Mouse (Mus musculus) midbrain, embryonic 10.5 days (tissue): ENCODE results near the gene Scn1a. TPM values are rescaled to one million over a fixed set of nuclear protein-coding genes. Genes with fewer than 3 reads are reported as not detected.

Source experiments
- DNase-seq: peaks from one replicate; pipeline ENCODE4 v3.0.0-alpha.2; 2017; ENCODE audit warnings: low spot score
- H3K27ac ChIP-seq: fragments of 300-500 bp; sonication (generic); replicated peaks from 2 replicates; pipeline ENCODE4 v1.5.1; 2016; ENCODE audit warnings: mild to moderate bottlenecking
- H3K27me3 ChIP-seq: fragments of 300-500 bp; sonication (generic); 2 replicates; pipeline ENCODE4 v1.6.1; 2016; ENCODE audit warnings: low read depth, mild to moderate bottlenecking; ENCODE audit not compliant: poor library complexity, severe bottlenecking
- H3K36me3 ChIP-seq: fragments of 300-500 bp; sonication (generic); 2 replicates; pipeline ENCODE4 v1.6.1; 2016; ENCODE audit warnings: mild to moderate bottlenecking, moderate library complexity
- H3K4me1 ChIP-seq: fragments of 300-500 bp; sonication (generic); 2 replicates; pipeline ENCODE4 v1.6.1; 2016
- H3K4me3 ChIP-seq: fragments of 300-500 bp; sonication (generic); 2 replicates; pipeline ENCODE4 v1.5.1; 2016; ENCODE audit warnings: mild to moderate bottlenecking, moderate library complexity
- H3K9me3 ChIP-seq: fragments of 300-500 bp; sonication (generic); replicated peaks from 2 replicates; pipeline ENCODE4 v1.6.1; 2016; ENCODE audit warnings: mild to moderate bottlenecking
- WGBS: fragments of 180-500 bp; shearing (Covaris S2); methylation state at CpG from one replicate; pipeline ENCODE4 v1.1.7; 2016; 5-methylcytosine and 5-hydroxymethylcytosine counted together
- polyA plus RNA-seq: library from polyadenylated mRNA; unstranded; fragments of >200 nt; fragmentation: Nextera tagmentation; extraction: Ambion mirVana; gene quantifications from 2 replicates; pipeline ENCODE4 v1.2.1, GENCODE M21; 2016

The Scn1a gene
- polyA plus RNA-seq, 1 experiment from 2014 or later = 0.85 TPM

DNA sequence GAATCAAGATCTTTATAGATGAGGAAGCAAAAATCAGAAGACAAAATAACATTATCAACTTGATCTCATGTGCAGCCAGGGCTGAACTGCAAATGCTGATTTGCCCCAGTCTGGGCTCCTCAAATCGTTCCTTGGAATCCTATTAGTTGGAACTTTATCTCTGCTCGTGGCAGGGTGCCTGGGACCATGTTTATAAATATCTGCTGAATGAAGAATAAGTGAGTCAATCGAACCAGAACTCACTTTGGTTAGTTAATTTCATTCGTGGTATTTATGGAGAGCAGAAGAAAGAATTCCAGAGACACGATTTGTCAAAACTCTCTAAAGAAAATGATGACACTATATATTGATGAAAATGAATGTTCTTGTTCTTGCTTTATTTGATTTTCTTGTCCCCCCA lies 48.1 kb downstream of the Scn1a start:
- WGBS = 88% methylated on average over 5 of the region's 5 CpGs
- Histone ChIP-seq H3K36me3 (no peaks in the 10 kb centered on the region), H3K9me3 (no peaks in the 10 kb centered on the region), H3K27me3 (no peaks in the 10 kb centered on the region), H3K4me3 (no peak overlapping the region), H3K27ac (no peak overlapping the region), H3K4me1 (no peaks in the 10 kb centered on the region)
- no peak for DNase-seq

DNA sequence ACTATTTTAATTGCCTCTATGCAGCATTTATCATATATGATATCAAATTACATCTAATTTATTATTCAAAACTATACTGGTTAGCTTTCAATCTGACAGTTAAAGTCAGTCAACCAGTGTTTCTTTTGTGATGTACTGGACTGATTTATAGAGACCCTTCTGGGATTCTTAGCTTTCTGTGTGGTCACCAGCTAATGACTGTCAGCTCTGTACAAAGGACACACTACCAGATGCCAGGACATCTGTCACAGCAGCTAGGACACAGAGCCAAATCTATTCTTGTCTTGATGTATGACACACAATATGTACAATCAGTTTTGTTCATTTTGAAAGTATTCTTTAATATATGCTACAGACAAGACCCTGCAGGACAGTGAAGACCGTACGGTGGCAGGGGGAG lies 72.7 kb downstream of the Scn1a start:
- no peaks in the 10 kb centered on the region for H3K27me3 ChIP-seq
- no peak overlapping the region for H3K27ac ChIP-seq
- H3K4me3 ChIP-seq = no peak overlapping the region
- no peaks in the 10 kb centered on the region for H3K4me1 ChIP-seq
- H3K36me3 ChIP-seq = no peaks in the 10 kb centered on the region
- H3K9me3 ChIP-seq = no peaks in the 10 kb centered on the region
- 91% methylated on average over 2 of the region's 2 CpGs for WGBS
- no peak for DNase-seq

GRCm38 (mm10) chr2:66350590-66350989 lies 90.0 kb downstream of the Scn1a start:
- H3K9me3 ChIP-seq = no peaks in the 10 kb centered on the region
- H3K27me3 ChIP-seq = no peaks in the 10 kb centered on the region
- no peaks in the 10 kb centered on the region for H3K4me1 ChIP-seq
- 80% methylated on average over 2 of the region's 2 CpGs for WGBS
- H3K4me3 ChIP-seq = no peak overlapping the region
- no peaks in the 10 kb centered on the region for H3K36me3 ChIP-seq
- no peak overlapping the region for H3K27ac ChIP-seq
- DNase-seq = no peak

DNA sequence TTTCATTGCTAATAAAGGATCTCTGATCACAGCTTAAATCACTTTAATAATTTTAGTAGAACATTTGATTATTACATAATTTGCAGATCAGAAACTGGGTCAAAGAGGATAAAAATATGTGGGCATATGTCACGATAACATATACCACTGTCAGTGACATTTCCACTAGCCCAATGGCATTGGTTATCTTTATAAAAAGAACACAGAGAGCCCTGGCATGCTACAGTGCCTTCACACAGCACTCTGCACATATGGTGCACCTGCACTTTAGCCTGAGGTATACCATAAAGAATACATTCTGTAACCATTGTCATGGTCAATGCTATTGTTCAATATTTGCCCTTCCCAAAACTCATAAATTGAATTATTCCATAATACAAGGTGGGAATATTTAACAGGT lies 94.0 kb downstream of the Scn1a start:
- Histone ChIP-seq H3K4me3 (no peak overlapping the region), H3K4me1 (no peaks in the 10 kb centered on the region), H3K27me3 (no peaks in the 10 kb centered on the region), H3K36me3 (no peaks in the 10 kb centered on the region), H3K9me3 (no peaks in the 10 kb centered on the region), H3K27ac (no peak overlapping the region)
- DNase-seq = no peak
- 97% methylated on average over 1 of the region's 1 CpGs for WGBS

DNA sequence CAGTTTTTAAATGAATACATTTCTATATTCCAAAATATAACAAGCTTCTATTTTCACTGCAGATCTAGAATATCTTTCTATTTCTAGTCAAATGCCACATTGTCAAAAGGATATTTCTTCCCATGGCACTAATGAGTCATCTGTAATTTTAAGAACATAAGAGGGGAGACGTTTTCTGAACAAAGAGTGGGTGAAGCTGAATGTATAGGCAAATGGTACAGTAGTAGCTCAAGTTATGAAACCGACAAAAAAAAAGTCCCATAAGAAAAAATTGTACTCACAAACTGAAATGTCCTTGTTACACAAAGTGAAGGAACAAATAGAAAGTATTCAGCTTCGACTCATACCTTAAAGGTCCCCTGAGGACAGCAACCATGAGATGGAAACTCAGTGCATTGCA lies 94.5 kb downstream of the Scn1a start:
- no peak overlapping the region for H3K27ac ChIP-seq
- no peaks in the 10 kb centered on the region for H3K4me1 ChIP-seq
- no peak overlapping the region for H3K4me3 ChIP-seq
- no peaks in the 10 kb centered on the region for H3K27me3 ChIP-seq
- H3K36me3 ChIP-seq = no peaks in the 10 kb centered on the region
- DNase-seq = no peak
- 82% methylated on average over 3 of the region's 3 CpGs for WGBS
- no peaks in the 10 kb centered on the region for H3K9me3 ChIP-seq

DNA sequence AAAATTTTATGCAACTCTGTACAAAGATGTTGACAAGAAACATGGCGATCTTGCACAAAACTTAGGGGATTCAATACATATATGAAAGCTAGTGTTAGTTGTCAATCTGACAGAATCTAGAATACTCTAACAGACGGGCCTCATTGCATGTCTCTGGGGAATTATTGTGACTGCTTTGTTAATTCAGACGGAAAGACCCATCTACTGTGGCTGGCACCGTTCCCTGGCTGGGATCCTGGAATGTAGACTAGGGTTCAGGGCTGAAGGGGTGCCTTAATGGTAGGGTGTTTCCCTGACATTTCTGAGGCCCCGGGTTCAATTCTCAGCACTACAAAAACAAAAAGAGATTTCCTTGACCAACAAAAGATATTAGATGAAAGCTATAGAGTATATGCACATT lies 103.2 kb downstream of the Scn1a start:
- Histone ChIP-seq H3K4me1 (no peaks in the 10 kb centered on the region), H3K9me3 (no peaks in the 10 kb centered on the region), H3K27ac (no peak overlapping the region), H3K4me3 (no peak overlapping the region), H3K36me3 (no peaks in the 10 kb centered on the region), H3K27me3 (no peaks in the 10 kb centered on the region)
- no peak for DNase-seq
- WGBS = 76% methylated on average over 5 of the region's 5 CpGs

DNA sequence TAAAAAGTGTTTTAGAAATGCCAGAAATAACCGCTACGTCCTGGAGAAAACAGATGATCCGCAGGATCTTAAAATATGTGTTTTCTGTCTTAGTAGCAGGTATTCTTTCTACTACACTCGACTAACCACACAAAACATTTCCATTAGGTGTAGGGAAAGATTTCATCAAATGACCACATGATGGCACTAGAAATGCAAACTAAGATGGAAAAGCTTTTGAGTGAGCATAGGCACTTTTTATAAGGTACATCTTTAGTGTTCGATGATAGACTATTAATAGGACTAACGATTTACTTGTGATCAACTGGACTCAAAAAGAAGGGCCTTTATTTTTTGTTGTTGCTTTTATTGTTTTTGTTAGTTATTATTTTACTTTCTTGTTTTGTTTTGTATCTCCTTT lies 104.2 kb downstream of the Scn1a start:
- DNase-seq = no peak
- no peaks in the 10 kb centered on the region for H3K4me1 ChIP-seq
- H3K27ac ChIP-seq = no peak overlapping the region
- H3K27me3 ChIP-seq = no peaks in the 10 kb centered on the region
- H3K36me3 ChIP-seq = no peaks in the 10 kb centered on the region
- no peaks in the 10 kb centered on the region for H3K9me3 ChIP-seq
- no peak overlapping the region for H3K4me3 ChIP-seq
- 79% methylated on average over 6 of the region's 6 CpGs for WGBS

- no peak overlapping the region for H3K27ac ChIP-seq
- 85% methylated on average over 3 of the region's 3 CpGs for WGBS
These were observed 168.1 kb downstream of the Scn1a start for GRCm38 (mm10) chr2:66272551-66272950.

GRCm38 (mm10) chr2:66256220-66257131 lies 184.2 kb downstream of the Scn1a start, which contains the start of gene Ttc21b:
Gene Ttc21b, minus strand, starts transcription at chr2:66256617.
- H3K27ac ChIP-seq = peak within 1 kb of the TSS; percentile 92
- no peaks in the 10 kb centered on the region for H3K9me3 ChIP-seq
- H3K27me3 ChIP-seq = peaks cover 8% of the 10 kb centered on the region
- DNase-seq = peak; percentile 98
- peaks cover 15% of the 10 kb centered on the region for H3K4me1 ChIP-seq
- H3K36me3 ChIP-seq = peaks cover 6% of the 10 kb centered on the region
- H3K4me3 ChIP-seq = peak within 1 kb of the TSS; percentile 87
- under 1% methylated on average over 56 of the region's 56 CpGs for WGBS

More at GRCm38 (mm10) chr2:66272551-66272950, 168.1 kb downstream of the Scn1a start:
- H3K4me1 ChIP-seq = no peaks in the 10 kb centered on the region
- DNase-seq = no peak
- H3K27me3 ChIP-seq = no peaks in the 10 kb centered on the region
- H3K9me3 ChIP-seq = no peaks in the 10 kb centered on the region
- no peak overlapping the region for H3K4me3 ChIP-seq
- no peaks in the 10 kb centered on the region for H3K36me3 ChIP-seq

- no peak overlapping the region for H3K4me3 ChIP-seq
- 96% methylated on average over 1 of the region's 1 CpGs for WGBS
- peaks cover 46% of the 10 kb centered on the region for H3K36me3 ChIP-seq
- no peak for DNase-seq
- H3K27ac ChIP-seq = no peak overlapping the region
- no peaks in the 10 kb centered on the region for H3K9me3 ChIP-seq
- no peaks in the 10 kb centered on the region for H3K27me3 ChIP-seq
- H3K4me1 ChIP-seq = no peaks in the 10 kb centered on the region
These were observed 196.6 kb downstream of the Scn1a start for GRCm38 (mm10) chr2:66244013-66244412.

- Histone ChIP-seq H3K9me3 (no peaks in the 10 kb centered on the region), H3K4me3 (no peak overlapping the region), H3K27ac (no peak overlapping the region), H3K36me3 (peaks cover 36% of the 10 kb centered on the region), H3K4me1 (no peaks in the 10 kb centered on the region), H3K27me3 (no peaks in the 10 kb centered on the region)
- no peak for DNase-seq
- 91% methylated on average over 1 of the region's 1 CpGs for WGBS
These were observed 200.3 kb downstream of the Scn1a start for GRCm38 (mm10) chr2:66240334-66240733.

GRCm38 (mm10) chr2:66238886-66239285 lies 201.8 kb downstream of the Scn1a start:
- peaks cover 48% of the 10 kb centered on the region for H3K36me3 ChIP-seq
- no peak overlapping the region for H3K27ac ChIP-seq
- no peak overlapping the region for H3K4me3 ChIP-seq
- DNase-seq = no peak
- no peaks in the 10 kb centered on the region for H3K27me3 ChIP-seq
- 90% methylated on average over 5 of the region's 5 CpGs for WGBS
- H3K9me3 ChIP-seq = no peaks in the 10 kb centered on the region
- no peaks in the 10 kb centered on the region for H3K4me1 ChIP-seq

GRCm38 (mm10) chr2:66220954-66221353 lies 219.7 kb downstream of the Scn1a start:
- Histone ChIP-seq H3K36me3 (peaks cover 41% of the 10 kb centered on the region), H3K9me3 (no peaks in the 10 kb centered on the region), H3K27ac (no peak overlapping the region), H3K4me3 (no peak overlapping the region), H3K4me1 (no peaks in the 10 kb centered on the region), H3K27me3 (no peaks in the 10 kb centered on the region)
- 95% methylated on average over 7 of the region's 7 CpGs for WGBS
- DNase-seq = no peak
